Mouse (Mus musculus): ENCODE results near the gene Agfg2.
A peak's percentile ranks its signal among the peaks of the same experiment; 100 is the strongest.

Agfg2 gene

DNA sequence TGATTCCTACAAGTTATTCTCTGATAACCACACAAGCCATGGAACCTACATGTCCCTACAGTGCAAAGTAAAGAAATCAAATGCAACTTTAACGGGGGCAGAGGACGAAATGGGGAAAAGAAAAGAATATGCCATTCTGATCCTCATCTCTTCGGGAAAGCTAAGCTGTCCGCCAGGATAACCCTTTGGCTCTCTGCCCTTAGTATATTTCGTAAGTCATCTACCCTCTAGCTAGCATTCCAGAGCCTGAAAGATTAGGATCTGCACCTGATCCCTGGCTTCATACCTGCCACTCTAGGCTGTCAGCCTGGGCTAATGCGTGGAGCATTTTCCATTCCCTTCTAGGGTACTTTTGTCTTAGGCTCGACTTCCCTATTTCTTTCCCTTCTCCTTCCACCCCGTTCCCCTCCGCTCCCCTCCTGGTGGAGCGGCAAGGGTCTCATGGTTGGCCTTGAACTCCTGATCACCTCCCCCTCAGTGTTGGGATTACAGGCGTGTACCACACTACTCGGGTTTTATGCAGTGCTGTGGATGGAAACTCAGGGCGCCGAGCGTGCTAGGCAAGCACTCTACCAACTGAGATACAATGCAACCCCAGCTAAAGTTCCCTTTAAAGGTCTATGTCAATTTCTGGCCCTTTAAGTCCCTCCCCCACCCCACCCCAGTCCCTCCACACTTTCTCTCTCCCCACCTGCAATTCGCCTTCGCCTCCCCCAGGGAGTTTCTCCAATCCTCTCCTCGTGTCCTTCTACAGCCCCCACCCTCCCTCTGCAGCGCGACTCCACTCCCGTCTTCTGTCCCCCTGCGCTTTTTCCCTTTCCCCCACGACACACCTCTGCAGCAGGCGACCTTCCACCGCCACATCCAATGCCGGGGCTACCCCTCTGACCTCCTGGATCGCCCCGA, 885 bp downstream of the Agfg2 start:
- no peak for DNase-seq (ENCODE audit: low read depth, low spot score)

DNA sequence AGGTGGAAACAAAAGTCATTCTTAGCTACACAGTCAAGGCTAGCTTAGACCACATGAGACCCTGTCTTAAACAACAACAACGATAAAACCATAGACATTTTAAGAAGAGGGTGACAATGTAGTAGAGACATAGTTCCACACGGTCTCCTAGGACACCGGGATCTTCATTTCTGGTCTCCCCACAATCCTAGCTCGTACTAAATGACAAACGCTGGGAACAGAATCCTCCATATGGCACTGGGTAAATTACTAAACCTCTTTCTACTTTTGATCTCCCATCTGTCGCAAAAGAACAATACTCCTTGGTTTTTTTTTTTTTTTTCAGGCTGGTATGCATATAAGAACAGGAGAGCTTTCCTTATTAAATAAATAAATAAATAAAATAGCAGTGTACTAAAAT, 2.0 kb downstream of the Agfg2 start:
- DNase-seq (ENCODE audit: low read depth, low spot score): no peak

DNA sequence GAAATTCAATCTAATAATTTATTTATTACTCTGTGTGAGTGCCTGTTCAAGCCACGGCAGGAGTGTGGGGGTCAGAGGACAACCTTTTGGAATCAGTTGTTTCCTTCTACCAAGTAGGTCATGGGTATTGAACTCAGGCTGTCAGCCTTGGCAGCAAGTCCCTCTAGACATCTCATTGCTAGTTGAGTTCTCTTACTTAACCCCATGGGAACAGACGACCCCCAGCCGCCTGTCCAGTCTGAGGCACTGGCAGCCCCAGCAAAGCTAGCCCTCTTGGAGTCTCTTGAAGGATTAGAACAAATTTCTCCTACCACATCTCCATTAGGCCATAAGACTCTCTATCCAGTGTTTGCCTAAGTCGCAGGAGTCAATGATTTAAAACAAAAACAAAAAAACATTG, 4.8 kb downstream of the Agfg2 start:
- DNase-seq (ENCODE audit: low read depth, low spot score): no peak

DNA sequence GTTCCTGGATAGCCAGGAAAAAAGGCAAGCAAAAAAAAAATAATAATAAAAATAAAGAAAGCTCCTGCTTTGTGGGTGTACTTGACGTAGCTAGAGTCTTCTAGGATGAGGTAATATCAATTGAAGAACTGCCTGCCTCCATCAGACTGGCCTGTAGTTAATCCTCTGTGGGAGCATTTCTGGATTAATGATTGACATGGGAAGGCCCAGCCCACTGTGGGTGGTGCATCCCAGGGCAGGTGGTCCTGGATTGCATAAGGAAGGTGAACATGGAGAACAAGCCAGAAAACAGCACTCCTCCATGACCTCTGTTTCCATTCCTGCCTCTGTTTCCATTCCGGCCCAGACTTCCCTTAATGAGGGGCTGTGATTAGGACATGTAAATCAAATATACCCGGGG, 5.8 kb downstream of the Agfg2 start:
- no peak for DNase-seq (ENCODE audit: low read depth, low spot score)

- DNase-seq (ENCODE audit: low read depth, low spot score): no peak
Observed at GRCm38 (mm10) chr5:137677859-137678258, 6.7 kb downstream of the Agfg2 start.

GRCm38 (mm10) chr5:137674786-137675185, 9.7 kb downstream of the Agfg2 start:
- no peak for DNase-seq (ENCODE audit: low read depth, low spot score)

- no peak for DNase-seq (ENCODE audit: low read depth, low spot score)
Observed at GRCm38 (mm10) chr5:137673015-137673414, 11.5 kb downstream of the Agfg2 start.

DNA sequence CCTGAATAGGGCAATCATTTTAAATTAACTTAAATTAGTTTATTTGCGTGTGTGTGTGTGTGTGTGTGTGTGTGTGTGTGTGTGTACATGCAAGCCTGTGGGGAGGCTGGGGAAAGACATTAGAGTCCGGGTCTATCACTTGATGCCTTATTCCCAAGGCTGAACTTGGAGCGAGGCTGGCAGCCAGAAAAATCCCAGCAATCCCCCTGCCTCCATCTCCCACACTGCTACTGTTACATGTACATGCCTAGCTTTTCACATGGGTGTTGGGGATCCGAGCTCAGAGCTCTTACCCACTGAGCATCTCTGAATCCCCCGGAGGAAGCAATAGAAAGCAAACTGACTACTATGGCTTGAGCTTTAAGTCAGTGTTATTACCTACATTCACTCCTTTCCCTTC, 12.2 kb downstream of the Agfg2 start:
- DNase-seq (ENCODE audit: low read depth, low spot score): no peak

DNA sequence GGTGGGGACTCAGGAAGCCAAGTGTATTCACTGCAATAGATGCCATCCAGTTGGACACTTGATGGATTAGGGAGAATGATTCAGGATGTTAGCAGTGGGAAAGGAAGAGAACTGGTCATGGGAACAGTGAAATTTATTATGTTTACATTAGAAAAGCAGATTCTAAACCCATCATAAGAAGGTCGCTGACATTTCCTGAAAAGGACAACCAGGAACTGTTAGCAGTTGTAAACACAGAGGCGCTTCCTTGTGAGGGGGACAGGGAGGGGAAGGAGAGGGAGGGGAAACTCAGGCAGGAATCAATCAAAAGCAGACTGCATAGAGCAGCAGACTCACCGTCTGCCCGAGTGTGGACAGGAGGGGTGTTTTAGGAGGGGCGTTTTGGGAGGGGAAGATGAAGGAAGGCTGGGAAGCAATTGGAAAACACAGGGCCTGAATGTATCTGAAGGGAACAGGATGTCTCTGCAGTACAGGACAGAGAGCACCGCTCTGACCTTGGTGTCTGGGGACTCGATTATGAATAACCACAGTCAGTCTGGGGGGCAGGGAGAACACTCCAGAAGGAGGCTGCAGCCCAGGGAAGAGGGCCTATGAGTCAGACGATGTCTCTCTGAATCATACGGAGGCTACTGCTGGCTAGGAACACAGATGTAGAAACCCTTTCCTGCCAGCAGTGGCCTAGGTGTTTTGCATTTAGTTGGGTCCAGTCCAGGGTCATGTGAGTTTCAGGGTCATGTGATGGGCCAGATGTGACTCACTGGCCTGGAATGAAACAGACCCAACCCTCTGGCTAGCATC, 12.9 kb downstream of the Agfg2 start:
- DNase-seq (ENCODE audit: low read depth, low spot score): no peak

- no peak for DNase-seq (ENCODE audit: low read depth, low spot score)
Observed at GRCm38 (mm10) chr5:137670240-137670639, 14.3 kb downstream of the Agfg2 start.

DNA sequence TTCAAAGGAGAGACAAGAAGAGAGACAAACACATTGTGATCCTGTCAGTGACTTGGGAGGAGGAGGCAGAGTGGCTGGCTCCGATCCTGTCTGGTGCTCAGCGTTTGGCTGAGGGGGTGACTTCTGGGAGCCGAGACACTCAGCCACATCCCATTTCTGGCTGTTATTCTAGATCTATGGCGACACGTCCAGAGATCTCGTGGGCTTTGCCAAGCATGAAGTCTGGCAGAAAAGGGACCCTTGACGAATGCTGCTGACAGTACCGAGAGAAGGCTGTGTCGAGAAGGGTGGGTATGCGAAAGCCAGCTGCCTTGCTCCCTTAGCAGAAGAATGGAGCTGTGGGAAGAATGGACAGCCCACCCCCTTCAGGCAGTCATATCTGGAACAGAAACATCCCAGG, 15.6 kb downstream of the Agfg2 start:
- DNase-seq (ENCODE audit: low read depth, low spot score): no peak

DNA sequence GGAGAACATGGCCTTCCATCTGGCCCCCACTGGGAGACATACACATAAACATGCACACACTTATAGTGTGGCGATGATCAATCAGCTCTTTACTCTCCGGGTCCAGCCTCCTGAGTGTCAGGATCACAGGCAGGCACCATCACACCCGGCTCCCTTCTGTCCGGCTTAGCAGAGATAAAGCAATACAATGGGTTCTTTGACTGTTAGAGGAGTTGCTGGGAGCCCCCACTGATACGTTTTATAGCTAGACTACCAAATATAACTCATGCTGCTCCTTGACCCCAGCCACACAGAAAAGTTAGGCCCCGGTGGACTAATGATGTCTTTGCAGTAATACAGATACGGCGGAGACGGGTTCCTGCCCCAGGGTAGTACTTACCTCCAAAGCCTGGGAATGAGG, 21.5 kb downstream of the Agfg2 start:
- DNase-seq (ENCODE audit: low read depth, low spot score): no peak

DNA sequence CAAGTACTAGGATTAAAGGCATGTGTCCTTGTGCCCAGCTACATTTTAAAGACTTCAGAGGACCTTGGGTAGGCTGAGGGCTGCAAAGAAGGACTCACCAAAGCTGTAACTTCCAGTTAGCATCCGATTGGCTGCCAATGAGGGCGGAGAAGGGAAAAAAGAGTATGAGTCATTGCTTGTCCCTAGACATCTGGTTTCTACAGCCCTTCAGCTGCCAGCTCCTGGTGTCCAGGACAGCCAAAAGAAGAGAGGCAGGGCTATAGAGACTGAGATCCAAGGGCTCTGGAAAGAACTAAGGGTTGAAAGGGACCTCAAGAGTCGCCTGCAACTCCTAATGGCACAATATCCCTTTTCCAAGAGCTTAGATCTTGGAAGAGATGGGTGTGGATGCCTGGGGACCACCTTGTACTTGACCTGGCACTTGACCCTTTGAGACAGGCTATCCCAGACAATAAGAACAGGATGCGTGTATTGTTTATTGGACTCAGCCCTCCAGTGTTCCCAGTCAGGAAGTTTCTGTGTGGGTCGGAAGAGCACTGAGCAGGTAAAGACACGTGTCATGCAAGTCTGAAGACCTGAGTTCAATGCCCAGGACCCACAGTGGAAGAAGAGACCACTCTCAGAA, 24.4 kb downstream of the Agfg2 start:
- DNase-seq (ENCODE audit: low read depth, low spot score): no peak

- peak; percentile 69 for DNase-seq (ENCODE audit: low read depth, low spot score)
Observed at GRCm38 (mm10) chr5:137656977-137657376, 27.5 kb downstream of the Agfg2 start.

- no peak for DNase-seq (ENCODE audit: low read depth, low spot score)
Observed at GRCm38 (mm10) chr5:137654746-137655145, 29.8 kb downstream of the Agfg2 start.

DNA sequence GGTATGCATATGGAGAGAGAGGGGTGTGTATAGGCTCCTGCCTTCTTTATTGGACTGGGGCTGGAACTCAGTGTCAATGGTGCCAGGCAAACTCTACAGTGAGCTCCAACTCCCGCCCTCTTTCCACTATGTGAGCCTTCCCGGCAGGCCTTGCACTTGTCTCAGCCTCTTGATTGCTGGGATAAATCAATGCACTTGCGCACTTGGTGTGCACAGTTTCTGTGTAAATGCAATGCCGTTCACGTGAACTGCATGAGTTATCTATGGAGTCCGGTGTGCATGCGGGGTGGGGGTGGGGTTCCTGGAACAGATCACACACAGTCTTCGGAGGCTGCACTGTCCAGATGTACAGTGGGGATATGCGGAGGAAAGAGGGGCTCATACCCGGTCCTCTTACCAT, 31.2 kb downstream of the Agfg2 start:
- no peak for DNase-seq (ENCODE audit: low read depth, low spot score)

GRCm38 (mm10) chr5:137652474-137652873, 32.1 kb downstream of the Agfg2 start:
- peak; percentile 68 for DNase-seq (ENCODE audit: low read depth, low spot score)

GRCm38 (mm10) chr5:137649669-137650571, 34.6 kb downstream of the Agfg2 start:
- DNase-seq (ENCODE audit: low read depth, low spot score): no peak

DNA sequence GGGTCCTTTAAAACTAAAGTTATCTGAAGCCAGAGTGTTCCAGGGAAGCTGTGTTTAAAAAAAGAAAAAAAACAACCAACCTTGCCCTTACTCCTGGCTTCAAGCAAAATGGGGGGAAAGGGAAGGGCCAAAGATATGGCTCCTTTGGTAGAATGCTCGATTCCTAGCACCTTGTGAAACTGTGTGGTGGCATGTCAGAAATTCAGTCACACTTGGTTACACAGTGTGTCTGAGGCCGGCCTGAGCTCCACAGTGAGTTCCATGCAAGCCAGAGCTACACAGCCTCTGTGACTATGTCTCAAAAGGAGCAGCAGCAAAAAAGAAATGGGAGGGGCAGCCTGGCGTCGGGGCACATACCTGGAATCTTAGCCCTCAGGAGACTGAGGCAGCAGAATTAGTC, 35.3 kb downstream of the Agfg2 start:
- no peak for DNase-seq (ENCODE audit: low read depth, low spot score)

- DNase-seq (ENCODE audit: low read depth, low spot score): no peak
Observed at GRCm38 (mm10) chr5:137647827-137648601, 36.5 kb downstream of the Agfg2 start.

All from forelimb bud, embryonic 11.5 days (tissue).